Mouse (Mus musculus) liver, embryonic 14.5 days (tissue): ENCODE measurements around the gene St5.

Source experiments
- CTCF ChIP-seq: IDR thresholded peaks from 2 replicates; pipeline ENCODE4 v1.5.1; 2016; ENCODE audit warnings: antibody characterized with exemption, low read depth, control low read depth
- EP300 ChIP-seq: IDR thresholded peaks from 2 replicates; pipeline ENCODE4 v1.6.1; 2016; ENCODE audit warnings: antibody characterized with exemption, low read depth

DNA sequence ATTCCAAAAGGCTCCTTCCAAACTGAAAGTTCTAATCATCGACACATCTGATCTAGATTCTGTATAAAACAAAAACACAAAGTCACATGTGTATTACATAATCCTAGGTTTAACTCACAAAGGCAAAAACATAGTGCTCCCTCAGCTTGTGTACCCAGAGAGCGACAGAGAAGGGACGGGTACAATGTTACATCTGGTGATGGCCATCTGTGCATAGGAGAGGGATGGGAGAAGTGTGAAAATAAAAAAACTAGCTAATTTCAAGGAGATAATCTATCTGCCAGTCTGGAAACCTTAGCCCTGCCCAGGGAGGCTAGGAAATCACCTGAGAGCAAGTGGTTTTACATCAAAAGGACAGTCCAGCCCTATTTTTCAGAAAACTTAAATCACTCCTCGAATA is 40.8 kb downstream of the St5 start:
- no peak for TF ChIP-seq CTCF
- no peak for TF ChIP-seq EP300
